Mouse (Mus musculus): ENCODE measurements around the gene Aifm3. TPM values are rescaled to one million over a fixed set of nuclear protein-coding genes. Genes with fewer than 3 reads are reported as not detected.
"Not testable (repeated sequence)": the region's sequence is repeated elsewhere in the genome, so short reads cannot be mapped to it uniquely, and the experiment has no call there.

The Aifm3 gene
- polyA plus RNA-seq, 1 experiment from 2014 or later = 1.4 TPM

- 74% methylated on average over 14 of the region's 14 CpGs for WGBS
- Histone ChIP-seq H3K9me3 (replicated peaks; ENCODE audit: low read length) (no peaks in the 10 kb centered on the region), H3K4me1 (replicated peaks; ENCODE audit: insufficient read depth, low read length) (0 out of 2 replicates have a peak, but pooled peaks cover 11% of the 10 kb centered on the region), H3K27ac (no peak overlapping the region), H3K4me3 (replicated peaks; ENCODE audit: low read depth, low read length) (no peak overlapping the region), H3K4me2 (ENCODE audit: low read length) (no peak overlapping the region), H3K9ac (ENCODE audit: low read depth, low read length) (no peak overlapping the region), H3K36me3 (ENCODE audit: insufficient read depth, low read length) (peaks cover 7% of the 10 kb centered on the region), H3K27me3 (ENCODE audit: insufficient read depth, low read length) (no peaks in the 10 kb centered on the region)
- TF ChIP-seq CTCF (IDR thresholded peaks at IDR 0.05; ENCODE audit: low read depth) = no peak
- DNase-seq (ENCODE audit: low spot score) = no peak
- no peak for ATAC-seq (replicated peaks; ENCODE audit: low FRiP score, low read depth)
Measured at GRCm38 (mm10) chr16:17532676-17533329, 43.4 kb downstream of the Aifm3 start.

DNA sequence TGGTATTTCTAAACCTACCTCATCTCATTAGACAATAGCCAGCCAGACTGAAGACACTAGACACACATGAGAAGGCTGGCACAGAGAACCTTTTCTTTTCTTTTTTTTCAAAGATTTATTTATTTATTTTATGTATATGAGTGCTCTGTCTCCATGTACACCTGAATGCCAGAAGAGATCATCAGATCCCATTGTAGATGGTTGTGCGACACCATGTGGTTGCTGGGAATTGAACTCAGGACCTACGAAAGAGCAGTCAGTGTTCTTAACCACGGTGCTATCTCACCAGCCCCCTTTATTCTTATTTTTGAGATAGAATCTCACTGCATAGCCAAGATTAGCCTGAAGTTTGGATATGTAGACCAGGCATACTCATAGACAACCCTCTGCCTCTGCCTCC, 47.2 kb downstream of the Aifm3 start:
- no peaks in the 10 kb centered on the region for H3K36me3 ChIP-seq (ENCODE audit: insufficient read depth, low read length)
- DNase-seq (ENCODE audit: low spot score) = no peak
- H3K27ac ChIP-seq = no peak overlapping the region
- H3K4me1 ChIP-seq (replicated peaks; ENCODE audit: insufficient read depth, low read length) = 0 out of 2 replicates have a peak, but pooled peaks cover 3% of the 10 kb centered on the region
- no peak overlapping the region for H3K4me3 ChIP-seq (replicated peaks; ENCODE audit: low read depth, low read length)
- H3K9me3 ChIP-seq (replicated peaks; ENCODE audit: low read length) = no peaks in the 10 kb centered on the region
- no peak for ATAC-seq (replicated peaks; ENCODE audit: low FRiP score, low read depth)
- WGBS = 86% methylated on average over 3 of the region's 3 CpGs
- H3K4me2 ChIP-seq (ENCODE audit: low read length) = no peak overlapping the region
- no peak overlapping the region for H3K9ac ChIP-seq (ENCODE audit: low read depth, low read length)
- no peak for TF ChIP-seq CTCF (IDR thresholded peaks at IDR 0.05; ENCODE audit: low read depth)
- no peaks in the 10 kb centered on the region for H3K27me3 ChIP-seq (ENCODE audit: insufficient read depth, low read length)

DNA sequence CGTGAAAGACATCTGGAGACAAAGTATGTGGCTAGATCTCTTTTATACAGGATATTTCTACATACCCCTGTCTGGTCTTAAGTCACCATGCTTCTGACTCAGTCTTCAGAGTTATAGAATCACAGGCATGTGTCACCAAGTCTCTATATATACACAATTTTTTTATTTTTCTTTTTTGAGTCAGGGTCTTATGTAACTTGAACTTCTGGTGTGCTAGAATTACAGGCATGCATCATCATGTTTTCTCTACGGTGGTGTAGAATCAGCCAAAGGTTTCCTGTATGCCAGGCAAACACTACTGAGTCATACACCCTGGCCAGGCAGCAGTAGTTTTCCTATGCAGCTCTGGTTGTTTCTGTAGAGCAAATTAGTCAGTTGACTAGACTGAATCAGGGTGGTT, 53.2 kb downstream of the Aifm3 start:
- Histone ChIP-seq H3K27me3 (ENCODE audit: insufficient read depth, low read length) (no peaks in the 10 kb centered on the region), H3K4me1 (replicated peaks; ENCODE audit: insufficient read depth, low read length) (no peaks in the 10 kb centered on the region), H3K36me3 (ENCODE audit: insufficient read depth, low read length) (no peaks in the 10 kb centered on the region), H3K4me3 (replicated peaks; ENCODE audit: low read depth, low read length) (no peak overlapping the region), H3K4me2 (ENCODE audit: low read length) (no peak overlapping the region), H3K9ac (ENCODE audit: low read depth, low read length) (no peak overlapping the region), H3K27ac (no peak overlapping the region), H3K9me3 (replicated peaks; ENCODE audit: low read length) (no peaks in the 10 kb centered on the region)
- no peak for ATAC-seq (replicated peaks; ENCODE audit: low FRiP score, low read depth)
- 76% methylated on average over 2 of the region's 2 CpGs for WGBS
- TF ChIP-seq CTCF (IDR thresholded peaks at IDR 0.05; ENCODE audit: low read depth) = no peak
- no peak for DNase-seq (ENCODE audit: low spot score)

DNA sequence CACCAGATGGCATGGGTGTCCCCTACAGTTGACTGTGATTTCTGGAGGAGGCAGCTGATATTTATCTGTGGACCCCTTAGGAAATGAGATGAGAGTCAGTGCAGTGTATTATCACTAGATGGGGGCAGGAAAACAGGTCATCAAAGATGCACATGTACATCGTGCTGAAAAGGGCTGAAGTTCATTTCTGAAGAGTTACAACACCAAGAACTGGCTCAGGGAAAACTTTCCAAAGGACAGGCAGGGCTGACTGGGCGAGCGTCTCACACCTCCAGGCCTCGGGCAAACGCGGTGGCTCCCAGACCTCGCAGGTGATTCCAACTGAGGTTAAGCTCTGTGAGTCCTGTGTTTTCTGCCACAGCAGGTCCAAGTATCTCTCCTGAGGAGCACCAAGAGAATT, 63.4 kb downstream of the Aifm3 start:
- H3K27ac ChIP-seq = no peak overlapping the region
- 0 out of 2 replicates have a peak, but pooled peaks cover 5% of the 10 kb centered on the region for H3K4me1 ChIP-seq (replicated peaks; ENCODE audit: insufficient read depth, low read length)
- no peaks in the 10 kb centered on the region for H3K27me3 ChIP-seq (ENCODE audit: insufficient read depth, low read length)
- no peak for TF ChIP-seq CTCF (IDR thresholded peaks at IDR 0.05; ENCODE audit: low read depth)
- no peaks in the 10 kb centered on the region for H3K36me3 ChIP-seq (ENCODE audit: insufficient read depth, low read length)
- no peak for DNase-seq (ENCODE audit: low spot score)
- ATAC-seq (replicated peaks; ENCODE audit: low FRiP score, low read depth) = no peak
- 88% methylated on average over 7 of the region's 7 CpGs for WGBS
- H3K4me3 ChIP-seq (replicated peaks; ENCODE audit: low read depth, low read length) = no peak overlapping the region
- no peak overlapping the region for H3K4me2 ChIP-seq (ENCODE audit: low read length)
- H3K9me3 ChIP-seq (replicated peaks; ENCODE audit: low read length) = no peaks in the 10 kb centered on the region
- H3K9ac ChIP-seq (ENCODE audit: low read depth, low read length) = no peak overlapping the region

GRCm38 (mm10) chr16:17553910-17554685, 64.7 kb downstream of the Aifm3 start:
- Histone ChIP-seq H3K4me2 (ENCODE audit: low read length) (peak overlapping the region; percentile 46), H3K27ac (no peak overlapping the region), H3K9me3 (replicated peaks; ENCODE audit: low read length) (no peaks in the 10 kb centered on the region), H3K36me3 (ENCODE audit: insufficient read depth, low read length) (no peaks in the 10 kb centered on the region), H3K4me1 (replicated peaks; ENCODE audit: insufficient read depth, low read length) (peaks cover 16% of the 10 kb centered on the region), H3K27me3 (ENCODE audit: insufficient read depth, low read length) (no peaks in the 10 kb centered on the region), H3K9ac (ENCODE audit: low read depth, low read length) (no peak overlapping the region), H3K4me3 (replicated peaks; ENCODE audit: low read depth, low read length) (no peak overlapping the region)
- no peak for TF ChIP-seq CTCF (IDR thresholded peaks at IDR 0.05; ENCODE audit: low read depth)
- WGBS = 8% methylated on average over 18 of the region's 18 CpGs
- peak; percentile 94 for ATAC-seq (replicated peaks; ENCODE audit: low FRiP score, low read depth)
- DNase-seq (ENCODE audit: low spot score) = peak; percentile 87

- not testable (repeated sequence) for DNase-seq (ENCODE audit: low spot score); H3K4me3 ChIP-seq (replicated peaks; ENCODE audit: low read depth, low read length); H3K36me3 ChIP-seq (ENCODE audit: insufficient read depth, low read length); H3K9me3 ChIP-seq (replicated peaks; ENCODE audit: low read length); H3K27me3 ChIP-seq (ENCODE audit: insufficient read depth, low read length); H3K4me2 ChIP-seq (ENCODE audit: low read length); ATAC-seq (replicated peaks; ENCODE audit: low FRiP score, low read depth); H3K27ac ChIP-seq; H3K9ac ChIP-seq (ENCODE audit: low read depth, low read length)
- 49% methylated on average over 4 of the region's 4 CpGs for WGBS
- peaks cover 19% of the 10 kb centered on the region for H3K4me1 ChIP-seq (replicated peaks; ENCODE audit: insufficient read depth, low read length)
Measured at GRCm38 (mm10) chr16:17554702-17555101, 65.3 kb downstream of the Aifm3 start.

Measured in kidney, postnatal 0 days (tissue).